21 mouse cellular contexts compared by ENCODE assay signal in genomic region chr2:144634231-144634630, GRCm38 (mm10). TPM values are rescaled to one million over a fixed set of nuclear protein-coding genes. Genes with fewer than 3 reads are reported as not detected.
DNase-seq lines count a peak whose midpoint lies in the region; ATAC-seq and TF ChIP-seq lines count a peak whose summit lies in the region.
"Had no signal": no experiment of that assay in that cellular context is flagged by ENCODE, and none has a peak within 500 bp of the region (broad histone marks: within the 10 kb centered on the region; RNA-seq: fewer than 3 reads in every experiment).

No protein-coding gene starts in this region.

- H3K27me3 ChIP-seq in intestine, embryonic 16.5 days (replicated peaks; ENCODE audit: control insufficient read depth, insufficient read depth, low read length), result no peaks in the 10 kb centered on the region
- no peaks in the 10 kb centered on the region for H3K27me3 ChIP-seq in intestine, embryonic 15.5 days (replicated peaks)
- H3K27me3 ChIP-seq: CH12.LX; embryonic facial prominence, embryonic 12.5 days; forebrain, embryonic 13.5 days; hindbrain, embryonic 15.5 days; midbrain, embryonic 15.5 days; Patski had no signal

- no peaks in the 10 kb centered on the region for H3K36me3 ChIP-seq in intestine, embryonic 16.5 days (ENCODE audit: control insufficient read depth, insufficient read depth, low read length)
- no peaks in the 10 kb centered on the region; the same call in 1 of the 2 replicates for H3K36me3 ChIP-seq in intestine, embryonic 15.5 days
- H3K36me3 ChIP-seq: embryonic facial prominence, embryonic 12.5 days; hindbrain, embryonic 15.5 days had no signal

- no peak overlapping the region for H3K4me3 ChIP-seq in gastrocnemius, adult 2 months
- no peak overlapping the region for H3K4me3 ChIP-seq in intestine, embryonic 16.5 days (ENCODE audit: low read length)
- no peak overlapping the region for H3K4me3 ChIP-seq in intestine, embryonic 15.5 days (replicated peaks)
- H3K4me3 ChIP-seq in layer of hippocampus, adult 2 months, result no peak overlapping the region
- H3K4me3 ChIP-seq: embryonic facial prominence, embryonic 12.5 days; erythroblast, embryonic 14.5 days; forebrain, embryonic 13.5 days; heart, adult 2 months; hindbrain, embryonic 15.5 days; midbrain, embryonic 15.5 days had no signal

- intact Hi-C loops in gastrocnemius, adult 2 months (cut with DNase I), result no loop called here
- intact Hi-C loops in gastrocnemius, postnatal 36 days (cut with DNase I), result no loop called here

- no peaks in the 10 kb centered on the region for H3K9me3 ChIP-seq in intestine, embryonic 16.5 days (ENCODE audit: control insufficient read depth, low read length)
- H3K9me3 ChIP-seq in intestine, embryonic 15.5 days, result no peaks in the 10 kb centered on the region
- H3K9me3 ChIP-seq: embryonic facial prominence, embryonic 12.5 days; forebrain, embryonic 13.5 days; G1E; hindbrain, embryonic 15.5 days; midbrain, embryonic 15.5 days had no signal

- 71% methylated on average over 5 of the region's 5 CpGs for WGBS in intestine, embryonic 16.5 days
- 65% methylated on average over 5 of the region's 5 CpGs for WGBS in intestine, embryonic 15.5 days

- no peak for ATAC-seq in intestine, embryonic 16.5 days
- ATAC-seq in intestine, embryonic 15.5 days, result no peak
- ATAC-seq: midbrain, embryonic 15.5 days; Patski had no signal

- no peaks in the 10 kb centered on the region for H3K4me1 ChIP-seq in intestine, embryonic 16.5 days (ENCODE audit: control insufficient read depth, insufficient read depth, low read length)
- peaks cover 5% of the 10 kb centered on the region; the same call in 1 of the 2 replicates for H3K4me1 ChIP-seq in intestine, embryonic 15.5 days (replicated peaks)
- H3K4me1 ChIP-seq: embryonic facial prominence, embryonic 12.5 days; forebrain, embryonic 13.5 days; midbrain, embryonic 15.5 days had no signal

- H3K4me2 ChIP-seq in intestine, embryonic 16.5 days (ENCODE audit: low read depth, low read length), result no peak overlapping the region
- H3K4me2 ChIP-seq in intestine, embryonic 15.5 days (replicated peaks), result no peak overlapping the region
- H3K4me2 ChIP-seq: embryonic facial prominence, embryonic 12.5 days; forebrain, embryonic 13.5 days; hindbrain, embryonic 15.5 days; midbrain, embryonic 15.5 days had no signal

- no peak overlapping the region for H3K9ac ChIP-seq in intestine, embryonic 16.5 days (ENCODE audit: low read depth, low read length)
- H3K9ac ChIP-seq in intestine, embryonic 15.5 days, result no peak overlapping the region
- H3K9ac ChIP-seq: embryonic facial prominence, embryonic 12.5 days; forebrain, embryonic 13.5 days; hindbrain, embryonic 15.5 days; midbrain, embryonic 15.5 days had no signal

- H3K27ac ChIP-seq in gastrocnemius, adult 2 months, result 0 out of 2 replicates have a peak overlapping the region, but pooled peaks have one; percentile 12
- H3K27ac ChIP-seq in intestine, embryonic 16.5 days (ENCODE audit: low read length), result peak overlapping the region; percentile 33
- H3K27ac ChIP-seq in intestine, embryonic 15.5 days, result no peak overlapping the region
- peak overlapping the region; percentile 46 for H3K27ac ChIP-seq in layer of hippocampus, adult 2 months
- H3K27ac ChIP-seq: embryonic facial prominence, embryonic 12.5 days; forebrain, embryonic 13.5 days; heart, adult 2 months; midbrain, embryonic 15.5 days had no signal

- DNase-seq in gastrocnemius, adult 2 months, result no peak
- DNase-seq in gastrocnemius, postnatal 36 days, result no peak
- DNase-seq in layer of hippocampus, adult 2 months (ENCODE audit: low spot score in 2 of 2), result no peak
- DNase-seq in layer of hippocampus, postnatal 10 days (ENCODE audit: low spot score in 2 of 2), result no peak
- DNase-seq in kidney, postnatal 36 days, result peak; percentile 18 to 27
- no peak for DNase-seq in right cerebral cortex, postnatal 25 days
- DNase-seq: cerebellum, adult 18-20 months; cerebellum, postnatal 14 days; heart, adult 2 months; left cerebral cortex, postnatal 4 days; lung, postnatal 4 days had no signal

- no peak for TF ChIP-seq CTCF in gastrocnemius, adult 2 months (IDR thresholded peaks at IDR 0.05)
- TF ChIP-seq CTCF in layer of hippocampus, adult 2 months (conservative IDR thresholded peaks at IDR 0.05), result no peak

RNA-seq across cellular contexts. Expression of gene Dtd1, which starts 34.5 kb away (rescaled TPM):
- 10 to 100 TPM; 11.6 to 12.4 TPM for total RNA-seq in gastrocnemius, adult 2 months (2021)
- 10 to 100 TPM; 12.6 to 13.8 TPM for total RNA-seq in gastrocnemius, postnatal 36 days (2021)
- polyA plus RNA-seq in intestine, embryonic 16.5 days (2015; fragmentation: Nextera tagmentation; extraction: Ambion mirVana), result 46.7 and 50.0 TPM in 2 replicates
- 51.0 and 51.3 TPM in 2 replicates for polyA plus RNA-seq in intestine, embryonic 15.5 days (2015; fragmentation: Nextera tagmentation; extraction: Ambion mirVana)
- 10 to 100 TPM; 69.9 to 75.4 TPM for total RNA-seq in layer of hippocampus, adult 2 months (2021)
- total RNA-seq in layer of hippocampus, postnatal 10 days (2021), result 10 to 100 TPM; 52.2 TPM

RNA-seq across cellular contexts. Expression of gene Smim26, which starts 40.4 kb away (rescaled TPM):
- 10 to 100 TPM; 76.4 to 95.3 TPM for total RNA-seq in gastrocnemius, adult 2 months (2021)
- total RNA-seq in gastrocnemius, postnatal 36 days (2021), result 10 to 100 TPM; 59.0 to 72.3 TPM
- 35.0 and 36.2 TPM in 2 replicates for polyA plus RNA-seq in intestine, embryonic 16.5 days (2015; fragmentation: Nextera tagmentation; extraction: Ambion mirVana)
- polyA plus RNA-seq in intestine, embryonic 15.5 days (2015; fragmentation: Nextera tagmentation; extraction: Ambion mirVana), result 40.0 and 51.6 TPM in 2 replicates
- 10 to 100 TPM; 57.2 to 62.7 TPM for total RNA-seq in layer of hippocampus, adult 2 months (2021)
- 10 to 100 TPM; 49.3 to 54.2 TPM for total RNA-seq in layer of hippocampus, postnatal 10 days (2021)
- polyA plus RNA-seq: erythroblast, embryonic 14.5 days had no signal

Comparison
In these comparisons a context has a peak if more than half of its experiments do, and no peak if none do; other contexts are left out.
1. DNase-seq: peak in kidney, postnatal 36 days (2 of 2); none in gastrocnemius, adult 2 months (single experiment), gastrocnemius, postnatal 36 days (0 of 2), layer of hippocampus, adult 2 months (0 of 2), layer of hippocampus, postnatal 10 days (0 of 2) and right cerebral cortex, postnatal 25 days (single experiment).